Mouse (Mus musculus): ENCODE data around the gene Efcab8. TPM values are rescaled to one million over a fixed set of nuclear protein-coding genes. Genes with fewer than 3 reads are reported as not detected.

Gene Efcab8
- not detected in 2 replicates for polyA plus RNA-seq (2014; fragmentation: Nextera tagmentation; extraction: Ambion mirVana)

- Histone ChIP-seq H3K27me3 (ENCODE audit: control insufficient read depth, insufficient read depth, low read length) (no peaks in the 10 kb centered on the region), H3K4me3 (ENCODE audit: low read depth, low read length) (peak within 1 kb of the TSS; percentile 19; the same call in 1 of the 2 replicates), H3K27ac (ENCODE audit: low read depth, low read length) (no peak within 1 kb of the TSS), H3K9me3 (ENCODE audit: control insufficient read depth, low read length) (no peaks in the 10 kb centered on the region), H3K4me1 (ENCODE audit: control insufficient read depth, insufficient read depth, low read length) (peaks cover 6% of the 10 kb centered on the region; the same call in 1 of the 2 replicates), H3K9ac (replicated peaks; ENCODE audit: low read depth, low read length) (peak within 1 kb of the TSS; percentile 1; the same call in 1 of the 2 replicates), H3K4me2 (ENCODE audit: low read depth, low read length) (peak within 1 kb of the TSS; percentile 39), H3K36me3 (ENCODE audit: control insufficient read depth, insufficient read depth, low read length) (no peaks in the 10 kb centered on the region)
- WGBS: 52% methylated on average over 11 of the region's 12 CpGs
- ATAC-seq (ENCODE audit: low read depth): peak; percentile 44; the same call in 1 of the 2 replicates
Observed at GRCm38 (mm10) chr2:153779394-153779981, at the start of gene Efcab8. Gene Efcab8, plus strand, starts transcription at chr2:153779931.

GRCm38 (mm10) chr2:153734033-153734432 lies 45.7 kb upstream of the Efcab8 start:
- H3K36me3 ChIP-seq (ENCODE audit: control insufficient read depth, insufficient read depth, low read length): no peaks in the 10 kb centered on the region
- 80% methylated on average over 4 of the region's 4 CpGs for WGBS
- H3K27ac ChIP-seq (ENCODE audit: low read depth, low read length): no peak overlapping the region
- H3K4me1 ChIP-seq (ENCODE audit: control insufficient read depth, insufficient read depth, low read length): no peaks in the 10 kb centered on the region
- ATAC-seq (ENCODE audit: low read depth): no peak
- no peak overlapping the region for H3K9ac ChIP-seq (replicated peaks; ENCODE audit: low read depth, low read length)
- no peaks in the 10 kb centered on the region for H3K27me3 ChIP-seq (ENCODE audit: control insufficient read depth, insufficient read depth, low read length)
- no peaks in the 10 kb centered on the region for H3K9me3 ChIP-seq (ENCODE audit: control insufficient read depth, low read length)
- H3K4me3 ChIP-seq (ENCODE audit: low read depth, low read length): no peak overlapping the region
- no peak overlapping the region for H3K4me2 ChIP-seq (ENCODE audit: low read depth, low read length)

- Histone ChIP-seq H3K27ac (ENCODE audit: low read depth, low read length) (peak within 1 kb of the TSS; percentile 95), H3K4me1 (ENCODE audit: control insufficient read depth, insufficient read depth, low read length) (peaks cover 28% of the 10 kb centered on the region), H3K4me2 (ENCODE audit: low read depth, low read length) (peak within 1 kb of the TSS; percentile 78), H3K36me3 (ENCODE audit: control insufficient read depth, insufficient read depth, low read length) (no peaks in the 10 kb centered on the region), H3K9me3 (ENCODE audit: control insufficient read depth, low read length) (no peaks in the 10 kb centered on the region), H3K4me3 (ENCODE audit: low read depth, low read length) (peak within 1 kb of the TSS; percentile 47), H3K27me3 (ENCODE audit: control insufficient read depth, insufficient read depth, low read length) (no peaks in the 10 kb centered on the region), H3K9ac (replicated peaks; ENCODE audit: low read depth, low read length) (peak within 1 kb of the TSS; percentile 85)
- ATAC-seq (ENCODE audit: low read depth): peak; percentile 96
- WGBS: 10% methylated on average over 57 of the region's 58 CpGs
Observed at GRCm38 (mm10) chr2:153740500-153741436, 39.0 kb upstream of the Efcab8 start, which contains the start of gene Mapre1. Gene Mapre1, plus strand, starts transcription at chr2:153741274.

- H3K9me3 ChIP-seq (ENCODE audit: control insufficient read depth, low read length): no peaks in the 10 kb centered on the region
- ATAC-seq (ENCODE audit: low read depth): peak; percentile 83
- H3K9ac ChIP-seq (replicated peaks; ENCODE audit: low read depth, low read length): peak overlapping the region; percentile 85
- no peaks in the 10 kb centered on the region for H3K36me3 ChIP-seq (ENCODE audit: control insufficient read depth, insufficient read depth, low read length)
- H3K27me3 ChIP-seq (ENCODE audit: control insufficient read depth, insufficient read depth, low read length): no peaks in the 10 kb centered on the region
- under 1% methylated on average over 42 of the region's 56 CpGs for WGBS
- peak overlapping the region; percentile 95 for H3K27ac ChIP-seq (ENCODE audit: low read depth, low read length)
- H3K4me1 ChIP-seq (ENCODE audit: control insufficient read depth, insufficient read depth, low read length): peaks cover 28% of the 10 kb centered on the region
- H3K4me3 ChIP-seq (ENCODE audit: low read depth, low read length): peak overlapping the region; percentile 47
- peak overlapping the region; percentile 78 for H3K4me2 ChIP-seq (ENCODE audit: low read depth, low read length)
Observed at GRCm38 (mm10) chr2:153741437-153742065, 38.2 kb upstream of the Efcab8 start.

GRCm38 (mm10) chr2:153747994-153748393 lies 31.7 kb upstream of the Efcab8 start:
- Histone ChIP-seq H3K27ac (ENCODE audit: low read depth, low read length) (no peak overlapping the region), H3K9ac (replicated peaks; ENCODE audit: low read depth, low read length) (no peak overlapping the region), H3K4me2 (ENCODE audit: low read depth, low read length) (no peak overlapping the region), H3K4me1 (ENCODE audit: control insufficient read depth, insufficient read depth, low read length) (peaks cover 15% of the 10 kb centered on the region), H3K27me3 (ENCODE audit: control insufficient read depth, insufficient read depth, low read length) (no peaks in the 10 kb centered on the region), H3K9me3 (ENCODE audit: control insufficient read depth, low read length) (no peaks in the 10 kb centered on the region), H3K4me3 (ENCODE audit: low read depth, low read length) (no peak overlapping the region), H3K36me3 (ENCODE audit: control insufficient read depth, insufficient read depth, low read length) (peaks cover 8% of the 10 kb centered on the region; the same call in 1 of the 2 replicates)
- ATAC-seq (ENCODE audit: low read depth): no peak

- WGBS: 87% methylated on average over 2 of the region's 2 CpGs
- Histone ChIP-seq H3K9me3 (ENCODE audit: control insufficient read depth, low read length) (no peaks in the 10 kb centered on the region), H3K36me3 (ENCODE audit: control insufficient read depth, insufficient read depth, low read length) (peaks cover 8% of the 10 kb centered on the region; the same call in 1 of the 2 replicates), H3K27me3 (ENCODE audit: control insufficient read depth, insufficient read depth, low read length) (no peaks in the 10 kb centered on the region), H3K4me3 (ENCODE audit: low read depth, low read length) (no peak overlapping the region), H3K4me1 (ENCODE audit: control insufficient read depth, insufficient read depth, low read length) (peaks cover 4% of the 10 kb centered on the region; the same call in 1 of the 2 replicates), H3K4me2 (ENCODE audit: low read depth, low read length) (no peak overlapping the region), H3K27ac (ENCODE audit: low read depth, low read length) (no peak overlapping the region), H3K9ac (replicated peaks; ENCODE audit: low read depth, low read length) (no peak overlapping the region)
- no peak for ATAC-seq (ENCODE audit: low read depth)
Observed at GRCm38 (mm10) chr2:153750363-153750762, 29.4 kb upstream of the Efcab8 start.

- no peak overlapping the region for H3K9ac ChIP-seq (replicated peaks; ENCODE audit: low read depth, low read length)
- no peak overlapping the region for H3K4me2 ChIP-seq (ENCODE audit: low read depth, low read length)
- no peaks in the 10 kb centered on the region for H3K27me3 ChIP-seq (ENCODE audit: control insufficient read depth, insufficient read depth, low read length)
- H3K36me3 ChIP-seq (ENCODE audit: control insufficient read depth, insufficient read depth, low read length): peaks cover 50% of the 10 kb centered on the region
- H3K4me1 ChIP-seq (ENCODE audit: control insufficient read depth, insufficient read depth, low read length): no peaks in the 10 kb centered on the region
- no peak for ATAC-seq (ENCODE audit: low read depth)
- 95% methylated on average over 5 of the region's 5 CpGs for WGBS
- H3K9me3 ChIP-seq (ENCODE audit: control insufficient read depth, low read length): no peaks in the 10 kb centered on the region
- no peak overlapping the region for H3K27ac ChIP-seq (ENCODE audit: low read depth, low read length)
- no peak overlapping the region for H3K4me3 ChIP-seq (ENCODE audit: low read depth, low read length)
Observed at GRCm38 (mm10) chr2:153762121-153762520, 17.6 kb upstream of the Efcab8 start.

- no peak for ATAC-seq (ENCODE audit: low read depth)
- peaks cover 41% of the 10 kb centered on the region for H3K36me3 ChIP-seq (ENCODE audit: control insufficient read depth, insufficient read depth, low read length)
- H3K27me3 ChIP-seq (ENCODE audit: control insufficient read depth, insufficient read depth, low read length): no peaks in the 10 kb centered on the region
- H3K27ac ChIP-seq (ENCODE audit: low read depth, low read length): no peak overlapping the region
- no peaks in the 10 kb centered on the region for H3K4me1 ChIP-seq (ENCODE audit: control insufficient read depth, insufficient read depth, low read length)
- no peak overlapping the region for H3K9ac ChIP-seq (replicated peaks; ENCODE audit: low read depth, low read length)
- no peak overlapping the region for H3K4me3 ChIP-seq (ENCODE audit: low read depth, low read length)
- no peak overlapping the region for H3K4me2 ChIP-seq (ENCODE audit: low read depth, low read length)
- WGBS: 57% methylated on average over 6 of the region's 6 CpGs
- no peaks in the 10 kb centered on the region for H3K9me3 ChIP-seq (ENCODE audit: control insufficient read depth, low read length)
Observed at GRCm38 (mm10) chr2:153767484-153767883, 12.2 kb upstream of the Efcab8 start.

Data from neural tube, embryonic 14.5 days (tissue).